Mouse (Mus musculus) adrenal gland, adult 2 months (tissue): ENCODE data around the gene Selenok. TPM values are rescaled to one million over a fixed set of nuclear protein-coding genes. Genes with fewer than 3 reads are reported as not detected.

ENCODE experiments used
- microRNA-seq, 2 experiments: library from miRNA; unstranded; fragments of <30 nt; microRNA quantifications; one replicate each; pipeline ENCODE4 v1.2.0; 2021
- polyA plus RNA-seq: library from polyadenylated mRNA; depleted of rRNA; stranded (reverse); fragments of >200 nt; gene quantifications from 2 replicates; pipeline ENCODE4 v1.2.3, GENCODE M21; 2012; rRNA removed
- total RNA-seq, 2 experiments: library from RNA; stranded (reverse); gene quantifications; 2 replicates each; pipeline ENCODE4 v1.2.3; 2021

Selenok gene
- total and polyA plus RNA-seq, 3 experiments = 5.5 to 122 (median 78.3) TPM

Small RNAs within 50 kb of the gene (microRNA-seq; reads per million reads assigned to microRNA genes)
- gene Mir6947 = 0 to 0.66 reads per million in 2 experiments

Other genes starting within 250 kb of the Selenok start
- 1 to 10 TPM; 2.7 TPM for gene Cacna2d3, start 246.4 kb upstream of the Selenok start, total RNA-seq
- 0.67 and 0.74 TPM in 2 replicates for gene Cacna2d3, start 246.4 kb upstream of the Selenok start, polyA plus RNA-seq
- gene Actr8, start 10.0 kb downstream of the Selenok start, total RNA-seq = 10 to 100 TPM; 55.7 to 57.0 TPM
- 10.6 and 10.9 TPM in 2 replicates for gene Actr8, start 10.0 kb downstream of the Selenok start, polyA plus RNA-seq
- gene Il17rb, start 40.6 kb downstream of the Selenok start, total RNA-seq = 1 to 10 TPM; 1.8 to 3.2 TPM
- 1.1 TPM in 2 replicates for gene Il17rb, start 40.6 kb downstream of the Selenok start, polyA plus RNA-seq
- gene Chdh, start 40.7 kb downstream of the Selenok start, total RNA-seq = 10 to 100 TPM; 13.2 to 24.5 TPM
- 5.5 and 9.7 TPM in 2 replicates for gene Chdh, start 40.7 kb downstream of the Selenok start, polyA plus RNA-seq